Mouse (Mus musculus) heart, adult 2 months (tissue): ENCODE measurements around the gene B3glct. TPM values are rescaled to one million over a fixed set of nuclear protein-coding genes. Genes with fewer than 3 reads are reported as not detected.
A peak's percentile ranks its signal among the peaks of the same experiment; 100 is the strongest.

Source experiments
- DNase-seq, 2 experiments: peaks; one replicate each; pipeline ENCODE4 v3.0.0; 2021
- H3K27ac ChIP-seq: fragments of 200-600 bp; 2 replicates; pipeline ENCODE4 v1.8.1; 2022
- H3K27me3 ChIP-seq: fragments of 200-500 bp; 2 replicates; pipeline ENCODE4 v1.6.1; 2012; ENCODE audit warnings: mild to moderate bottlenecking, low read length, inconsistent platforms, mixed read lengths; ENCODE audit not compliant: control insufficient read depth, insufficient read depth
- H3K36me3 ChIP-seq: fragments of 200-500 bp; 2 replicates; pipeline ENCODE4 v1.6.1; 2012; ENCODE audit warnings: low read length, inconsistent platforms; ENCODE audit not compliant: control insufficient read depth, insufficient read depth
- H3K4me1 ChIP-seq: fragments of 200-500 bp; 2 replicates; pipeline ENCODE4 v1.6.1; 2011; ENCODE audit warnings: low read length; ENCODE audit not compliant: control insufficient read depth, insufficient read depth
- H3K4me3 ChIP-seq: fragments of 200-600 bp; 2 replicates; pipeline ENCODE4 v1.8.1; 2022
- H3K79me2 ChIP-seq: fragments of 200-500 bp; replicated peaks from 2 replicates; pipeline ENCODE4 v1.6.1; 2012; ENCODE audit warnings: mild to moderate bottlenecking, inconsistent platforms, low read length, moderate library complexity, mixed read lengths; ENCODE audit not compliant: control insufficient read depth, insufficient read depth
- H3K9ac ChIP-seq: fragments of 200-500 bp; 2 replicates; pipeline ENCODE4 v1.6.1; 2012; ENCODE audit warnings: low read depth, mild to moderate bottlenecking, control low read depth, inconsistent platforms, low read length, mixed read lengths
- CTCF ChIP-seq: fragments of 200-600 bp; IDR thresholded peaks from 2 replicates; pipeline ENCODE4 v1.8.1; 2022; ENCODE audit warnings: antibody characterized with exemption, mild to moderate bottlenecking, moderate library complexity
- EP300 ChIP-seq: fragments of 200-500 bp; IDR thresholded peaks from 2 replicates; pipeline ENCODE4 v1.6.1; 2011; ENCODE audit warnings: low read depth, low read length, control low read depth; ENCODE audit not compliant: insufficient read depth
- POLR2A ChIP-seq: fragments of 200-500 bp; IDR thresholded peaks from 2 replicates; pipeline ENCODE4 v1.6.1; 2011; ENCODE audit warnings: mild to moderate bottlenecking, low read depth, low read length, control low read depth; ENCODE audit not compliant: insufficient read depth
- WGBS: fragments of 180-500 bp; shearing (Covaris S2); methylation state at CpG from one replicate; pipeline ENCODE4 v1.1.7; 2018; 5-methylcytosine and 5-hydroxymethylcytosine counted together
- intact Hi-C: fragments of 180-260 bp; cut with DNase I; formaldehyde crosslinking; loops from one replicate; pipeline ENCODE4 v1.15.1; 2025
- polyA plus RNA-seq: library from polyadenylated mRNA; depleted of rRNA; stranded (reverse); fragments of >200 nt; gene quantifications from 2 replicates; pipeline ENCODE4 v1.2.3, GENCODE M21; 2012; rRNA removed
- total RNA-seq, 2 experiments: library from RNA; stranded (reverse); gene quantifications; 2 replicates each; pipeline ENCODE4 v1.2.3; 2021

Gene B3glct
- total and polyA plus RNA-seq, 3 experiments: 4.6 to 6.4 (median 4.9) TPM

DNA sequence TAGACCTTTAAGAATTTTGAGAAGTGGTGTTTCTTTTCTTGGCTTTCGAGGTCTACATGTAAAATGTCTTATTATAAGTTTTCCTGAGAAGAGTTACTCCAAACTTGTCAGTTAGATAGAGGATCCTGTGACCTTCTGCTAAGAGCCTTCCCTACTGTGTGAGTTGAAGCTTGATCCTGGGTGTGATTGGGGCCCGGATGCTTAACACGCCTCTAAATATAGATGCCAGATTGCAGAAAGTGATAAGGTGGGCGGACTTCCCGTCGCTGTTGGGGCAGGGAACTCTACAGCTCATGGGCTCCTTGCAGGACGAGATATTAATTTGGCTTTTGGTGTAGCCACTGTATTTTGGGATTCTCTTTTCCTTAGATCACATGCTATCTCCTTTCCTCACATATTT is 98.0 kb downstream of the B3glct start:
- H3K27me3 ChIP-seq: no peaks in the 10 kb centered on the region
- 46% methylated on average over 7 of the region's 7 CpGs for whole genome bisulfite sequencing

DNA sequence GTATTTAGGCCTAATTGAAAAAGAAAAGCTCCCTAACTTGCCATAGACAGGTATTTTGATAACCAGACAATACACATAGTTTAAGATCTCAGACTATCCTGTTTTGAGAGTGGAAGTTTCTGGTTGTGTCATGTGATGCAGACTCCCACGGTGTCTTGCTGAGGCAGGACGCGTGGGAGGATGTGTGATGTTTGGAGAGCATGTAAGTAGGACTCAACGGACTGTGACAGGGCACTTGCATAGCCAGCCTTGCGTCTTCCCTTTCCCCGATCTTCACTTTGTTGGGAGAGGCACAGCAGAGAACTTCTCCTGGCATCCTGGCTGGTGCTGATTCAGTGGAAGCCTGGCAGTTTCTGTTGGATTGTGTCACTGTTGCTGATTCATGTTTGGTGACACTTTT is 101.7 kb downstream of the B3glct start:
- 73% methylated on average over 6 of the region's 6 CpGs for WGBS
- H3K36me3 ChIP-seq: no peaks in the 10 kb centered on the region

More for the DNA sequence above, 98.0 kb downstream of the B3glct start:
- Histone ChIP-seq H3K36me3 (no peaks in the 10 kb centered on the region), H3K9ac (no peak overlapping the region), H3K79me2 (no peaks in the 10 kb centered on the region), H3K4me1 (no peaks in the 10 kb centered on the region), H3K27ac (no peak overlapping the region), H3K4me3 (no peak overlapping the region)
- intact Hi-C loops: no loop called here
- DNase-seq: no peak
- TF ChIP-seq EP300 (no peak), CTCF (no peak), POLR2A (no peak)

DNA sequence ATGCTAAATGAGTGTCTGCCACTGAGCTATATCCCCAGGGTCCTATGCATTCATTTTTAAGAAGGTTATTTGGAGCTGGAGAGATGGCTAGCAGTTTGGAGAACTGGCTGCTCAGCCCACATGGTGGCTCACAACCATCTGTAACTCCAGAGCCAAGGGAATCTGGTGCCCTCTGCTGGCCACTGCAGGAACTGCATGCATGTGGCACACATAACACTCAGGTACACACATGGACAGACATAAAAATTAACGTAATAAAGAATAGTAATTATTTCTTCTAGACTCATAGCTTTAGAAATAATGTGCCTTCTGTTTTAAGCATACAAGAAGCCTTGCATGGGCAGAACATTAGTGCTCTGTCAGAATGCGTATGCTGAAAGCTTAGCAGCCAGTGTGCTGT is 102.4 kb downstream of the B3glct start:
- Histone ChIP-seq H3K27ac (no peak overlapping the region), H3K36me3 (no peaks in the 10 kb centered on the region), H3K4me1 (no peaks in the 10 kb centered on the region), H3K9ac (no peak overlapping the region), H3K27me3 (no peaks in the 10 kb centered on the region), H3K4me3 (no peak overlapping the region), H3K79me2 (no peaks in the 10 kb centered on the region)
- TF ChIP-seq EP300: no peak
- peak; percentile 60 for TF ChIP-seq CTCF
- intact Hi-C loops: no loop called here
- 98% methylated on average over 2 of the region's 2 CpGs for WGBS
- DNase-seq: no peak

More for the DNA sequence above, 101.7 kb downstream of the B3glct start:
- no peaks in the 10 kb centered on the region for H3K27me3 ChIP-seq
- intact Hi-C loops: no loop called here
- TF ChIP-seq EP300: no peak
- TF ChIP-seq POLR2A: no peak
- no peak for TF ChIP-seq CTCF
- H3K4me1 ChIP-seq: no peaks in the 10 kb centered on the region
- H3K4me3 ChIP-seq: no peak overlapping the region
- no peaks in the 10 kb centered on the region for H3K79me2 ChIP-seq
- H3K9ac ChIP-seq: no peak overlapping the region
- no peak for DNase-seq
- no peak overlapping the region for H3K27ac ChIP-seq

DNA sequence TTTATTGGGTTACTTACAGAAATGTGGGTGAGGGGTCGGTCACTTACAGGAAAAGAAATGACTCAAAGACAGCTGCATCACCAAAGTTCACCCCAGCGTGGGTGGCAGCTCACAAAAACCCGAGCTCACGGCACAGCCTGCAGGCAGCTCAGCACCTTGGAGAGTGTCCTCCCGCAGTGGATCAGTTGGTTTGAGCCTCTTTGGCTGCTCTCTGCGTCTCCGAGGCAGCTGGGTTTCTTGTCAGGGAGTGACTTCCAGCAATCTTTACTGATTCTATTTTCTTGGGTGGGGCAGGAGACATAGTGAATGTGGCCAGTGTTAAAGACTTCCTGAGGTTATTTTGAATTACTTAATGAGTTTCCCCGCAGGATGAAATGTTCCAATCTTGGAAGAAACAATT is 112.1 kb downstream of the B3glct start:
- no peaks in the 10 kb centered on the region for H3K36me3 ChIP-seq
- DNase-seq: no peak
- H3K79me2 ChIP-seq: no peaks in the 10 kb centered on the region
- no peak overlapping the region for H3K9ac ChIP-seq
- H3K27me3 ChIP-seq: no peaks in the 10 kb centered on the region
- 22% methylated on average over 8 of the region's 8 CpGs for WGBS
- no peaks in the 10 kb centered on the region for H3K4me1 ChIP-seq
- intact Hi-C loops: no loop called here
- H3K27ac ChIP-seq: no peak overlapping the region
- no peak for TF ChIP-seq EP300
- no peak for TF ChIP-seq POLR2A
- no peak for TF ChIP-seq CTCF
- no peak overlapping the region for H3K4me3 ChIP-seq

DNA sequence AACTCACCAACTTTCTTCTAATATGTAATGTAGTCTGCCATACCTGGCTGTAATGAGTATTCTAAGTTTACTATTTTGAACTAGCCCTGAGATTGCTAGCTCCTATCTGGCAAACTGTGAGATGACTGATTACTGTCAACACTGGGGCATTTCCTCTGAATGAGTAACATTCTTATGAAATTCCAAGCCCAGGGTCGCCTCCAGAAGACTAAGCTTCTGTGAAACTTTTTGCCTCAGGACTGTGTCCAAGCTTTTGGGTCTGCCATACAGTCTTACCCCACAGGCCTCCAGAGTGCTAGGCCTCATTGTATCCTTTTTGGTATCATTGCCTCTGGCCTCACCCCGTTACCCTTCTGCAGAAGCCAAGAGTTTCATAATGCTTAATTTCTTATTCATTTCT is 132.0 kb downstream of the B3glct start:
- no peaks in the 10 kb centered on the region for H3K4me1 ChIP-seq
- no peak overlapping the region for H3K4me3 ChIP-seq
- H3K9ac ChIP-seq: no peak overlapping the region
- no peak for TF ChIP-seq EP300
- no peak for TF ChIP-seq POLR2A
- TF ChIP-seq CTCF: no peak
- no peaks in the 10 kb centered on the region for H3K79me2 ChIP-seq
- 61% methylated on average over 2 of the region's 2 CpGs for WGBS
- H3K36me3 ChIP-seq: no peaks in the 10 kb centered on the region
- no peaks in the 10 kb centered on the region for H3K27me3 ChIP-seq
- intact Hi-C loops: no loop called here
- no peak for DNase-seq
- no peak overlapping the region for H3K27ac ChIP-seq

DNA sequence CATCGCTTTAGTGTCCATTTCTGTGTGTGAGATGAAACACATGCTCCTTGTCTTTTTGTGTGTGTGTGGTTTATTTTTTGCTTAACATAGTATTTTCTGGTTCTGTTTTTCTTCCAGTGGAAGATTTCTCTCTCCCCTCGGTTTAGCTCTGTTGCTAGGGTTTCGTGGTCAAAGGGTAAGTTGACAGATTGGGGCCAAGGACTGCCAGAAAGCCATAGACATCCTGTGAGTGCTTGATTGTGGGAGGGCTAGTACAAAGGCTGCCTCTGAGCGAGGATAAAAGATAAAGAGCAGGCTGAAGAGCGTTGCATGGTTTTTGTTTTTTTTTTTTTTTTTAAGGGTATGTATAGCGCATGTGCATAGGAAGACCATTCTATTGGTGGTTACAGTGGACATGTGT is 133.8 kb downstream of the B3glct start:
- Histone ChIP-seq H3K27me3 (no peaks in the 10 kb centered on the region), H3K79me2 (no peaks in the 10 kb centered on the region), H3K36me3 (no peaks in the 10 kb centered on the region), H3K4me3 (no peak overlapping the region), H3K4me1 (no peaks in the 10 kb centered on the region), H3K27ac (no peak overlapping the region), H3K9ac (no peak overlapping the region)
- intact Hi-C loops: no loop called here
- 25% methylated on average over 6 of the region's 6 CpGs for WGBS
- no peak for DNase-seq
- TF ChIP-seq CTCF: no peak
- TF ChIP-seq POLR2A: no peak
- TF ChIP-seq EP300: no peak

Other genes with a start within 250 kb of the B3glct start
- not detected for gene Tex26, start 238.6 kb upstream of the B3glct start, total RNA-seq
- gene Tex26, start 238.6 kb upstream of the B3glct start, polyA plus RNA-seq: not detected in 2 replicates
- gene Wdr95, start 149.6 kb upstream of the B3glct start, total RNA-seq: not detected
- 0.06 and 0.29 TPM in 2 replicates for gene Wdr95, start 149.6 kb upstream of the B3glct start, polyA plus RNA-seq
- gene Hsph1, start 41.9 kb upstream of the B3glct start, total RNA-seq: 10 to 100 TPM; 62.1 to 75.7 TPM
- gene Hsph1, start 41.9 kb upstream of the B3glct start, polyA plus RNA-seq: 12.6 and 14.7 TPM in 2 replicates